Mouse (Mus musculus): ENCODE measurements at regions not wholly inside any gene's neighbourhood (a gene's known extent, or its start where the extent isn't known, plus 50 kb on each side); places are given as distances from the start of the nearest gene placed in this dataset.
"Not testable (repeated sequence)": the region's sequence is repeated elsewhere in the genome, so short reads cannot be mapped to it uniquely, and the experiment has no call there.

DNA sequence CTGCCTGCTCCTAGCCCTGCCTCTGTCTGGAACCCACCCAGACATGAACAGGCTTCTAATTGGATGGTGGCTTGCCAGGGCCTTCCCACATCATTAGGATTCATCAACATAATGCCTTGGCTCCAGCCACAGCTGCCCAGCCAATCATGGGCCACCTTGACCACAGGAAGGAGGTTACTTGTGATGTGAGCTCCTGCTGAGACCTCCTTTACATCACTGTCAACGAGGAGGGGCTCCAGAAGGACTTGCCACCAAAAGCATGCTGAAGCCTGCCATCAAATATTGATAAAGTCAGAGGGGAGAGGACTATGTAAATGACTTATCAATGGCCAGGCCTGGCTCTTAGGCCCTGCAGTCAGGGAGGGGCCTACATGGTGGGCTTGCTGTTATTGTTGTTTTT is 175.6 kb downstream of the Map1s start:
- H3K27ac ChIP-seq (ENCODE audit: insufficient read depth, low read depth, low read length, poor library complexity, severe bottlenecking); H3K4me1 ChIP-seq (ENCODE audit: control insufficient read depth in 2 of 2, insufficient read depth in 2 of 2, low read length in 2 of 2, poor library complexity in 1 of 2); in situ Hi-C loops (cut with MboI; ENCODE audit: low sequenced_read_pairs in 2 of 2, unreplicated experiment in 2 of 2); H3K9ac ChIP-seq (ENCODE audit: insufficient read depth, low read depth, low read length, poor library complexity, severe bottlenecking); H3K36me3 ChIP-seq (ENCODE audit: control insufficient read depth, insufficient read depth, low read length, poor library complexity, severe bottlenecking); H3K9me3 ChIP-seq (ENCODE audit: control insufficient read depth, insufficient read depth, low read depth, low read length); DNase-seq (ENCODE audit: low read depth, low spot score); H3K4me3 ChIP-seq (ENCODE audit: insufficient read depth in 1 of 2, low read depth in 1 of 2, low read length in 2 of 2, poor library complexity in 1 of 2, severe bottlenecking in 1 of 2): not testable (repeated sequence)

DNA sequence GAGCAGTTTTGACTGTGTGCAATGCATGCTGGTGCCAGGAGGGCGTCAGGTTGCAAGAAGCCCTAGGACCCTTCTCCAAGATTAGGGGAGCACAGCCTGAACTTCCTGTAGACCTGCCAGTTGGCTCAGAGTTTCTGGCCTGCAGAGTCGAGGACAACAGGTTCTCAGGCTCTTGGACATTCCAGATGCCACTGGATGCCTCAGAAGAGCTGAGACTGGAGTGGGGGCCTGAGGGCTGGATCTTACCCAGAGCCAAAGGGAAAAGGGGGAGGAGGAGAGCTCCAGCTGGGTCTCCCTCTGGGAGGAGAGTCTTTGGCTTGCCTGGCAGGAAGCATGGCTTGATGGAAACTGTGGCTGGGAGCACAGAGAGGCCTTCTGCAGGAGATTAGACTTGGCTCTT is 145.4 kb upstream of the Myo9b start:
- not testable (repeated sequence) for H3K4me3 ChIP-seq (ENCODE audit: insufficient read depth in 1 of 2, low read depth in 1 of 2, low read length in 2 of 2, poor library complexity in 1 of 2, severe bottlenecking in 1 of 2); H3K9me3 ChIP-seq (ENCODE audit: control insufficient read depth, insufficient read depth, low read depth, low read length)

GRCm38 (mm10) chr8:71130411-71131261 is 141.9 kb upstream of the Myo9b start:
- no peak for DNase-seq (ENCODE audit: low read depth, low spot score)
- in situ Hi-C loops (cut with MboI; ENCODE audit: low sequenced_read_pairs in 2 of 2, unreplicated experiment in 2 of 2): loop anchor here in 1 of 2 experiments (25.0 kb wide), 1 partner anchor 857 kb away; no protein-coding TSS in a partner anchor
- H3K9me3 ChIP-seq (ENCODE audit: control insufficient read depth, insufficient read depth, low read depth, low read length): no peaks in the 10 kb centered on the region
- no peak overlapping the region for H3K9ac ChIP-seq (ENCODE audit: insufficient read depth, low read depth, low read length, poor library complexity, severe bottlenecking)
- H3K4me1 ChIP-seq (ENCODE audit: control insufficient read depth in 2 of 2, insufficient read depth in 2 of 2, low read length in 2 of 2, poor library complexity in 1 of 2): no peaks in the 10 kb centered on the region
- H3K27ac ChIP-seq (ENCODE audit: insufficient read depth, low read depth, low read length, poor library complexity, severe bottlenecking): no peak overlapping the region
- no peaks in the 10 kb centered on the region for H3K36me3 ChIP-seq (ENCODE audit: control insufficient read depth, insufficient read depth, low read length, poor library complexity, severe bottlenecking)
- H3K4me3 ChIP-seq (ENCODE audit: insufficient read depth in 1 of 2, low read depth in 1 of 2, low read length in 2 of 2, poor library complexity in 1 of 2, severe bottlenecking in 1 of 2): no peak overlapping the region
- no peak for TF ChIP-seq HCFC1 (IDR thresholded peaks at IDR 0.05; ENCODE audit: borderline replicate concordance, insufficient read depth, low read length)

More for the DNA sequence above, 145.4 kb upstream of the Myo9b start:
- H3K27ac ChIP-seq (ENCODE audit: insufficient read depth, low read depth, low read length, poor library complexity, severe bottlenecking); H3K36me3 ChIP-seq (ENCODE audit: control insufficient read depth, insufficient read depth, low read length, poor library complexity, severe bottlenecking); H3K9ac ChIP-seq (ENCODE audit: insufficient read depth, low read depth, low read length, poor library complexity, severe bottlenecking); H3K4me1 ChIP-seq (ENCODE audit: control insufficient read depth in 2 of 2, insufficient read depth in 2 of 2, low read length in 2 of 2, poor library complexity in 1 of 2); DNase-seq (ENCODE audit: low read depth, low spot score): not testable (repeated sequence)
- in situ Hi-C loops (cut with MboI; ENCODE audit: low sequenced_read_pairs in 2 of 2, unreplicated experiment in 2 of 2): loop anchor here in 1 of 2 experiments (25.0 kb wide), 1 partner anchor 860 kb away; no protein-coding TSS in a partner anchor

DNA sequence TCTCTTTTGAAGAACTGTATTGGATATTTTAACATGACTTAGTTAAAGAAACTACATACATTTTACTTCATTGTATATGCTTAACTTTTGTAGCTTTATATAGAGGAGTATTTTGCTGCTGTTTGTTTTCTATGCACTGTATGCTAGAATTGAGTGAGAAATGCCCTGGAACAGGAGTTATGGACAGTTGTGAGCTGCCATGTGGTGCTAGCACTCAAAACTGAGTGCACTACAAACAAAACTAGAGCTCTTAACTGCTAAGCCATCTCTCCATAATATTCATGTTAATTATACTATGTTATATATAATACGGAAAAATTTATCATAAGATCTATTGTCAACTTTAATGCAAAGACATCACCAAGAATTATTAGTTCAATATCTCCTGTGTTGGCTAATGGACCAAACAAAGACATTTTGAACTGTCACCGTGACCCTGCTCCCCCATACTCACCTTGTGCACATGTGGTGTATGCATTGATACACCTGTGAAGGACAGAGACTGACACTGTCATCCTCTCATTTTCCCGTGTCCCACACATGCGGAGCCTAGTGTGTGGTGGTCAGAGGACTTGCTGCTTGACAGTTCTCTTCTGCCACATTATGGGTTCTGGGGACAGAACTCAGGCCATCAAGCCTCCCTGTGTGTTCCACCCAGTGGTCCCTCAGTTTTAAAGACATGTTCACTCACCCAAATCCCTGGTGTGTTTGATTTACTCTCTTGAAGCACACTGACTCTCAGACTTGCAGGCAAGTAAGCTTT is 141.0 kb upstream of the Myo9b start:
- no peak overlapping the region for H3K27ac ChIP-seq (ENCODE audit: insufficient read depth, low read depth, low read length, poor library complexity, severe bottlenecking)
- in situ Hi-C loops (cut with MboI; ENCODE audit: low sequenced_read_pairs in 2 of 2, unreplicated experiment in 2 of 2): loop anchor here in 1 of 2 experiments (25.0 kb wide), 1 partner anchor 856 kb away; no protein-coding TSS in a partner anchor
- DNase-seq (ENCODE audit: low read depth, low spot score): no peak

DNA sequence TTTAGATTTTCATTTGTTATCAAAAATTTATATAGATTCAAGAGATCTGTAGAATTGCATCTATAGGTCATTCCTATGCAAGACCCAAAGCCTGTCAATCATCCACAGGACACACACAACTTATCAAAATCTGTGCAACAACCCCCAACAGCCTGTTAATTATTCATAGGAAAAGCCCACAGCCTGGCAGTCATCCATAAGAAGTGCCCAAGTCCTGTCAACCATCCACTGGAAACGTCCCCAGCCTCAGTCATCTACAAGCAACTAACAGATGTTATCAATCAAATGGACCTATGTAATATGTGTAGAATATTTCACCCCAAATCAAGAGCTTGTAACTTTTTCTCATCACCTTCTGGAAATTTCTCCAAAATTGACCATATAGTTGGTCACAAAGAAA is 139.6 kb upstream of the Myo9b start:
- not testable (repeated sequence) for H3K27ac ChIP-seq (ENCODE audit: insufficient read depth, low read depth, low read length, poor library complexity, severe bottlenecking); H3K4me1 ChIP-seq (ENCODE audit: control insufficient read depth in 2 of 2, insufficient read depth in 2 of 2, low read length in 2 of 2, poor library complexity in 1 of 2); H3K36me3 ChIP-seq (ENCODE audit: control insufficient read depth, insufficient read depth, low read length, poor library complexity, severe bottlenecking); H3K9me3 ChIP-seq (ENCODE audit: control insufficient read depth, insufficient read depth, low read depth, low read length); H3K4me3 ChIP-seq (ENCODE audit: insufficient read depth in 1 of 2, low read depth in 1 of 2, low read length in 2 of 2, poor library complexity in 1 of 2, severe bottlenecking in 1 of 2); DNase-seq (ENCODE audit: low read depth, low spot score); H3K9ac ChIP-seq (ENCODE audit: insufficient read depth, low read depth, low read length, poor library complexity, severe bottlenecking)
- in situ Hi-C loops (cut with MboI; ENCODE audit: low sequenced_read_pairs in 2 of 2, unreplicated experiment in 2 of 2): loop anchor here in 1 of 2 experiments (25.0 kb wide), 1 partner anchor 854 kb away; no protein-coding TSS in a partner anchor

More for the DNA sequence above, 141.0 kb upstream of the Myo9b start:
- no peaks in the 10 kb centered on the region for H3K4me1 ChIP-seq (ENCODE audit: control insufficient read depth in 2 of 2, insufficient read depth in 2 of 2, low read length in 2 of 2, poor library complexity in 1 of 2)
- H3K9me3 ChIP-seq (ENCODE audit: control insufficient read depth, insufficient read depth, low read depth, low read length): no peaks in the 10 kb centered on the region
- TF ChIP-seq ZNF384 (IDR thresholded peaks at IDR 0.05; ENCODE audit: low read depth, low read length) (no peak), CHD2 (IDR thresholded peaks at IDR 0.05; ENCODE audit: low read depth, low read length) (no peak), MAFK (IDR thresholded peaks at IDR 0.05; ENCODE audit: insufficient read depth, low read depth, low read length) (no peak), ZC3H11A (IDR thresholded peaks at IDR 0.05; ENCODE audit: borderline replicate concordance, low read depth, low read length) (no peak), HCFC1 (IDR thresholded peaks at IDR 0.05; ENCODE audit: borderline replicate concordance, insufficient read depth, low read length) (no peak)
- no peak overlapping the region for H3K9ac ChIP-seq (ENCODE audit: insufficient read depth, low read depth, low read length, poor library complexity, severe bottlenecking)
- H3K4me3 ChIP-seq (ENCODE audit: insufficient read depth in 1 of 2, low read depth in 1 of 2, low read length in 2 of 2, poor library complexity in 1 of 2, severe bottlenecking in 1 of 2): no peak overlapping the region
- H3K36me3 ChIP-seq (ENCODE audit: control insufficient read depth, insufficient read depth, low read length, poor library complexity, severe bottlenecking): no peaks in the 10 kb centered on the region

- not testable (repeated sequence) for H3K27ac ChIP-seq (ENCODE audit: insufficient read depth, low read depth, low read length, poor library complexity, severe bottlenecking); H3K4me3 ChIP-seq (ENCODE audit: insufficient read depth in 1 of 2, low read depth in 1 of 2, low read length in 2 of 2, poor library complexity in 1 of 2, severe bottlenecking in 1 of 2); H3K9ac ChIP-seq (ENCODE audit: insufficient read depth, low read depth, low read length, poor library complexity, severe bottlenecking); DNase-seq (ENCODE audit: low read depth, low spot score); H3K4me1 ChIP-seq (ENCODE audit: control insufficient read depth in 2 of 2, insufficient read depth in 2 of 2, low read length in 2 of 2, poor library complexity in 1 of 2); H3K9me3 ChIP-seq (ENCODE audit: control insufficient read depth, insufficient read depth, low read depth, low read length); H3K36me3 ChIP-seq (ENCODE audit: control insufficient read depth, insufficient read depth, low read length, poor library complexity, severe bottlenecking)
- in situ Hi-C loops (cut with MboI; ENCODE audit: low sequenced_read_pairs in 2 of 2, unreplicated experiment in 2 of 2): loop anchor here in 1 of 2 experiments (25.0 kb wide), 1 partner anchor 850 kb away; no protein-coding TSS in a partner anchor
Observed at GRCm38 (mm10) chr8:71137131-71137530, 135.4 kb upstream of the Myo9b start.

GRCm38 (mm10) chr8:71142373-71142973 is 130.0 kb upstream of the Myo9b start:
- H3K4me1 ChIP-seq (ENCODE audit: control insufficient read depth in 2 of 2, insufficient read depth in 2 of 2, low read length in 2 of 2, poor library complexity in 1 of 2); H3K9me3 ChIP-seq (ENCODE audit: control insufficient read depth, insufficient read depth, low read depth, low read length); H3K36me3 ChIP-seq (ENCODE audit: control insufficient read depth, insufficient read depth, low read length, poor library complexity, severe bottlenecking); H3K27ac ChIP-seq (ENCODE audit: insufficient read depth, low read depth, low read length, poor library complexity, severe bottlenecking); H3K9ac ChIP-seq (ENCODE audit: insufficient read depth, low read depth, low read length, poor library complexity, severe bottlenecking); H3K4me3 ChIP-seq (ENCODE audit: insufficient read depth in 1 of 2, low read depth in 1 of 2, low read length in 2 of 2, poor library complexity in 1 of 2, severe bottlenecking in 1 of 2); DNase-seq (ENCODE audit: low read depth, low spot score): not testable (repeated sequence)
- in situ Hi-C loops (cut with MboI; ENCODE audit: low sequenced_read_pairs in 2 of 2, unreplicated experiment in 2 of 2): loop anchor here in 1 of 2 experiments (25.0 kb wide), 1 partner anchor 845 kb away; no protein-coding TSS in a partner anchor
